Mouse (Mus musculus): Measurements from ENCODE around the gene Ebf4.

DNA sequence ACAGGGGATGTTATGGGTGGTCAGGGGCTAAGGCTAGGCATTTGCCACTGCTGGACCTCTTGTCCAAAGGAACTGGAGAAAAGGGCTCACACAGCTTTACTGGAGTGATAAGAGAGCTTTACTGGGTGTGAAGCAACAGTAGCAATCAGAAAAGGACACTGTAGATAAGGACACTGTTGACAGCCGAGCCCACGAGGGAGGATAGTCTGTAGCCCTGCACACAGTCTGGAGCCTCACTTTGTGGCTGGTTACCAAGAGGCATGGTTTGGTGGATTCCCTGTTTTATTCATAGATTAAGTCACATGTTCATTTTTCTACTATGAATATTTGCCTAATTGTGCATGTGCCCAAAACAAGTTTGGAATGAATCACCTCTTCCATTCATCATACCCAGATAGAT, 32.6 kb upstream of the Ebf4 start:
- TF ChIP-seq CTCF (IDR thresholded peaks at IDR 0.05; ENCODE audit: insufficient read depth, low read depth, low read length) (no peak), POLR2A (IDR thresholded peaks at IDR 0.05; ENCODE audit: insufficient read depth, low read depth, low read length) (no peak)
